Mouse (Mus musculus) right cerebral cortex, adult 18-20 months (tissue): ENCODE data around the gene Slc19a2.

Source experiments
- DNase-seq: peaks from one replicate; pipeline ENCODE4 v3.0.0; 2022; ENCODE audit warnings: mixed read lengths

Slc19a2 gene

GRCm38 (mm10) chr1:164254836-164255235 is 6.0 kb downstream of the Slc19a2 start:
- no peak for DNase-seq

GRCm38 (mm10) chr1:164260171-164261028 is 11.6 kb downstream of the Slc19a2 start:
- no peak for DNase-seq

- peak; percentile 46 for DNase-seq
Observed at GRCm38 (mm10) chr1:164261553-164261952, 12.7 kb downstream of the Slc19a2 start.

GRCm38 (mm10) chr1:164270941-164271340 is 22.1 kb downstream of the Slc19a2 start:
- no peak for DNase-seq

- no peak for DNase-seq
Observed at GRCm38 (mm10) chr1:164273659-164274058, 24.8 kb downstream of the Slc19a2 start.

- DNase-seq, result peak; percentile 97
Observed at GRCm38 (mm10) chr1:164275455-164275954, 26.7 kb downstream of the Slc19a2 start, which contains the start of gene Ccdc181. TSS of gene Ccdc181 (plus strand) at chr1:164275585.

- DNase-seq, result no peak
Observed at GRCm38 (mm10) chr1:164276552-164276951, 27.7 kb downstream of the Slc19a2 start.

GRCm38 (mm10) chr1:164279332-164279731 is 30.5 kb downstream of the Slc19a2 start:
- no peak for DNase-seq

- DNase-seq, result no peak
Observed at GRCm38 (mm10) chr1:164284007-164284406, 35.2 kb downstream of the Slc19a2 start.

- DNase-seq, result no peak
Observed at GRCm38 (mm10) chr1:164287406-164287805, 38.6 kb downstream of the Slc19a2 start.

GRCm38 (mm10) chr1:164292040-164292439 is 43.2 kb downstream of the Slc19a2 start:
- DNase-seq, result no peak

- no peak for DNase-seq
Observed at GRCm38 (mm10) chr1:164294071-164294470, 45.2 kb downstream of the Slc19a2 start.

GRCm38 (mm10) chr1:164296473-164296872 is 47.6 kb downstream of the Slc19a2 start:
- DNase-seq, result no peak

- DNase-seq, result no peak
Observed at GRCm38 (mm10) chr1:164301949-164302348, 53.1 kb downstream of the Slc19a2 start.

GRCm38 (mm10) chr1:164303821-164304220 is 55.0 kb downstream of the Slc19a2 start, which contains the start of gene Nme7:
TSS of gene Nme7 (plus strand) at chr1:164304121.
- DNase-seq, result no peak

- peak; percentile 99 for DNase-seq
Observed at GRCm38 (mm10) chr1:164307124-164307751, 58.4 kb downstream of the Slc19a2 start, which contains the start of gene Blzf1. TSS of gene Blzf1 (minus strand) at chr1:164307489.

- DNase-seq, result no peak
Observed at GRCm38 (mm10) chr1:164307922-164308321, 59.1 kb downstream of the Slc19a2 start.

- DNase-seq, result no peak
Observed at GRCm38 (mm10) chr1:164314085-164314484, 65.2 kb downstream of the Slc19a2 start.
